Mouse (Mus musculus) neural tube, embryonic 14.5 days (tissue): ENCODE data around the gene Sfxn1. TPM values are rescaled to one million over a fixed set of nuclear protein-coding genes. Genes with fewer than 3 reads are reported as not detected.

Experiments used
- ATAC-seq: fragments of 200-750 bp; cut with Nextera tagmentation; 2 replicates; pipeline ENCODE4 v1.8.0; 2017; ENCODE audit warnings: low read depth, mild to moderate bottlenecking, moderate TSS enrichment, moderate library complexity
- H3K27ac ChIP-seq: fragments of 300-500 bp; sonication (generic); 2 replicates; pipeline ENCODE4 v1.5.1; 2014; ENCODE audit warnings: low read depth, mild to moderate bottlenecking, control low read depth, low read length, moderate library complexity, mixed read lengths
- H3K27me3 ChIP-seq: fragments of 300-500 bp; sonication (generic); 2 replicates; pipeline ENCODE4 v1.6.1; 2014; ENCODE audit warnings: low read length; ENCODE audit not compliant: control insufficient read depth, insufficient read depth
- H3K36me3 ChIP-seq: fragments of 300-500 bp; sonication (generic); 2 replicates; pipeline ENCODE4 v1.6.1; 2014; ENCODE audit warnings: low read length, mixed read lengths; ENCODE audit not compliant: control insufficient read depth, insufficient read depth
- H3K4me1 ChIP-seq: fragments of 300-500 bp; sonication (generic); 2 replicates; pipeline ENCODE4 v1.6.1; 2014; ENCODE audit warnings: low read length; ENCODE audit not compliant: control insufficient read depth, insufficient read depth
- H3K4me2 ChIP-seq: fragments of 300-500 bp; sonication (generic); 2 replicates; pipeline ENCODE4 v1.6.1; 2014; ENCODE audit warnings: mild to moderate bottlenecking, low read depth, low read length, control low read depth
- H3K4me3 ChIP-seq: fragments of 300-500 bp; sonication (generic); 2 replicates; pipeline ENCODE4 v1.5.1; 2014; ENCODE audit warnings: low read depth, low read length, control low read depth, mixed read lengths
- H3K9ac ChIP-seq: fragments of 300-500 bp; sonication (generic); replicated peaks from 2 replicates; pipeline ENCODE4 v1.6.1; 2014; ENCODE audit warnings: low read depth, mild to moderate bottlenecking, control low read depth, low read length, mixed read lengths
- H3K9me3 ChIP-seq: fragments of 300-500 bp; sonication (generic); 2 replicates; pipeline ENCODE4 v1.6.1; 2016; ENCODE audit warnings: low read length; ENCODE audit not compliant: control insufficient read depth
- WGBS: fragments of 180-500 bp; shearing (Covaris S2); extraction: QIAGEN DNeasy Blood & Tissue Kit; methylation state at CpG from one replicate; pipeline ENCODE4 v1.1.7; 2014; 5-methylcytosine and 5-hydroxymethylcytosine counted together
- polyA plus RNA-seq: library from polyadenylated mRNA; unstranded; fragments of >200 nt; fragmentation: Nextera tagmentation; extraction: Ambion mirVana; gene quantifications from 2 replicates; pipeline ENCODE4 v1.2.1, GENCODE M21; 2014

The Sfxn1 gene
- polyA plus RNA-seq, 1 experiment from 2014 or later: 86.2 TPM

GRCm38 (mm10) chr13:54054962-54055361, 16.7 kb upstream of the Sfxn1 start:
- no peaks in the 10 kb centered on the region for H3K9me3 ChIP-seq
- 2% methylated on average over 20 of the region's 20 CpGs for WGBS
- no peak overlapping the region for H3K27ac ChIP-seq
- peak overlapping the region; percentile 98 for H3K4me2 ChIP-seq
- H3K4me1 ChIP-seq: peaks cover 8% of the 10 kb centered on the region; the same call in 1 of the 2 replicates
- H3K27me3 ChIP-seq: 0 out of 2 replicates have a peak, but pooled peaks cover 2% of the 10 kb centered on the region
- peak overlapping the region; percentile 39 for H3K4me3 ChIP-seq
- peak; percentile 73 for ATAC-seq
- no peaks in the 10 kb centered on the region for H3K36me3 ChIP-seq
- H3K9ac ChIP-seq: peak overlapping the region; percentile 37

GRCm38 (mm10) chr13:54055448-54055861, 16.2 kb upstream of the Sfxn1 start, which contains the start of gene Drd1:
Gene Drd1 (minus strand): TSS chr13:54055705.
- peak within 1 kb of the TSS; percentile 98 for H3K4me2 ChIP-seq
- no peaks in the 10 kb centered on the region for H3K36me3 ChIP-seq
- peak; percentile 86 for ATAC-seq
- 0 out of 2 replicates have a peak, but pooled peaks cover 2% of the 10 kb centered on the region for H3K27me3 ChIP-seq
- H3K27ac ChIP-seq: no peak within 1 kb of the TSS
- peaks cover 8% of the 10 kb centered on the region; the same call in 1 of the 2 replicates for H3K4me1 ChIP-seq
- WGBS: 0% methylated on average over 27 of the region's 31 CpGs
- no peaks in the 10 kb centered on the region for H3K9me3 ChIP-seq
- peak within 1 kb of the TSS; percentile 37 for H3K9ac ChIP-seq
- peak within 1 kb of the TSS; percentile 39 for H3K4me3 ChIP-seq

GRCm38 (mm10) chr13:54062068-54062467, 9.6 kb upstream of the Sfxn1 start:
- no peak for ATAC-seq
- no peaks in the 10 kb centered on the region for H3K4me1 ChIP-seq
- no peak overlapping the region for H3K9ac ChIP-seq
- WGBS: 86% methylated on average over 3 of the region's 3 CpGs
- no peak overlapping the region for H3K4me3 ChIP-seq
- H3K27ac ChIP-seq: no peak overlapping the region
- no peak overlapping the region for H3K4me2 ChIP-seq
- H3K27me3 ChIP-seq: no peaks in the 10 kb centered on the region
- H3K36me3 ChIP-seq: no peaks in the 10 kb centered on the region
- H3K9me3 ChIP-seq: no peaks in the 10 kb centered on the region

GRCm38 (mm10) chr13:54063292-54063691, 8.4 kb upstream of the Sfxn1 start:
- Histone ChIP-seq H3K4me3 (no peak overlapping the region), H3K9me3 (no peaks in the 10 kb centered on the region), H3K4me2 (no peak overlapping the region), H3K36me3 (no peaks in the 10 kb centered on the region), H3K27me3 (no peaks in the 10 kb centered on the region), H3K27ac (no peak overlapping the region), H3K4me1 (no peaks in the 10 kb centered on the region), H3K9ac (no peak overlapping the region)
- 3% methylated on average over 3 of the region's 3 CpGs for WGBS
- no peak for ATAC-seq

- WGBS: 89% methylated on average over 3 of the region's 3 CpGs
These were observed 5.5 kb upstream of the Sfxn1 start for GRCm38 (mm10) chr13:54066081-54066746.

GRCm38 (mm10) chr13:54067617-54068166, 4.0 kb upstream of the Sfxn1 start:
- Histone ChIP-seq H3K27me3 (no peaks in the 10 kb centered on the region), H3K4me3 (no peak overlapping the region), H3K36me3 (no peaks in the 10 kb centered on the region), H3K9ac (no peak overlapping the region), H3K9me3 (no peaks in the 10 kb centered on the region), H3K4me2 (no peak overlapping the region), H3K27ac (no peak overlapping the region), H3K4me1 (peaks cover 2% of the 10 kb centered on the region; the same call in 1 of the 2 replicates)
- no peak for ATAC-seq
- 21% methylated on average over 6 of the region's 6 CpGs for WGBS

More at GRCm38 (mm10) chr13:54066081-54066746, 5.5 kb upstream of the Sfxn1 start:
- Histone ChIP-seq H3K4me1 (no peaks in the 10 kb centered on the region), H3K4me3 (no peak overlapping the region), H3K9me3 (no peaks in the 10 kb centered on the region), H3K27ac (no peak overlapping the region), H3K27me3 (no peaks in the 10 kb centered on the region), H3K9ac (no peak overlapping the region), H3K36me3 (no peaks in the 10 kb centered on the region), H3K4me2 (no peak overlapping the region)
- no peak for ATAC-seq

GRCm38 (mm10) chr13:54071011-54071410, 658 bp upstream of the Sfxn1 start:
- no peak overlapping the region for H3K4me2 ChIP-seq
- no peaks in the 10 kb centered on the region for H3K27me3 ChIP-seq
- no peak for ATAC-seq

GRCm38 (mm10) chr13:54072526-54073057, 923 bp downstream of the Sfxn1 start:
- ATAC-seq: no peak
- Histone ChIP-seq H3K36me3 (no peaks in the 10 kb centered on the region), H3K4me2 (peak overlapping the region; percentile 68), H3K9ac (no peak overlapping the region), H3K27ac (no peak overlapping the region), H3K4me1 (peaks cover 6% of the 10 kb centered on the region; the same call in 1 of the 2 replicates), H3K9me3 (no peaks in the 10 kb centered on the region), H3K4me3 (peak overlapping the region; percentile 74), H3K27me3 (no peaks in the 10 kb centered on the region)
- WGBS: 43% methylated on average over 10 of the region's 10 CpGs

More at GRCm38 (mm10) chr13:54071011-54071410, 658 bp upstream of the Sfxn1 start:
- WGBS: 98% methylated on average over 9 of the region's 9 CpGs
- H3K9ac ChIP-seq: no peak overlapping the region
- H3K4me3 ChIP-seq: no peak overlapping the region
- H3K9me3 ChIP-seq: no peaks in the 10 kb centered on the region
- no peak overlapping the region for H3K27ac ChIP-seq
- H3K4me1 ChIP-seq: peaks cover 6% of the 10 kb centered on the region; the same call in 1 of the 2 replicates
- no peaks in the 10 kb centered on the region for H3K36me3 ChIP-seq

- Histone ChIP-seq H3K9ac (no peak overlapping the region), H3K27ac (no peak overlapping the region), H3K9me3 (no peaks in the 10 kb centered on the region), H3K27me3 (no peaks in the 10 kb centered on the region), H3K4me2 (peak overlapping the region; percentile 68), H3K4me1 (peaks cover 6% of the 10 kb centered on the region; the same call in 1 of the 2 replicates), H3K4me3 (no peak overlapping the region; the same call in 1 of the 2 replicates), H3K36me3 (no peaks in the 10 kb centered on the region)
- no peak for ATAC-seq
- 29% methylated on average over 1 of the region's 1 CpGs for WGBS
These were observed 1.4 kb downstream of the Sfxn1 start for GRCm38 (mm10) chr13:54073066-54073465.
